Mouse (Mus musculus): ENCODE measurements around the gene Ppp1cc.
"Not testable (repeated sequence)": the region's sequence is repeated elsewhere in the genome, so short reads cannot be mapped to it uniquely, and the experiment has no call there.

The Ppp1cc gene

GRCm38 (mm10) chr5:122168344-122169069, 10.4 kb downstream of the Ppp1cc start:
- TF ChIP-seq CTCF (conservative IDR thresholded peaks at IDR 0.05; ENCODE audit: low read length) (no peak), NANOG (IDR thresholded peaks at IDR 0.05; ENCODE audit: borderline replicate concordance, low read length) (no peak), POU5F1 (IDR thresholded peaks at IDR 0.05; ENCODE audit: borderline replicate concordance, low read length) (no peak)
- Histone ChIP-seq H3K4me1 (replicated peaks; ENCODE audit: low read depth, low read length) (peaks cover 95% of the 10 kb centered on the region), H3K27me3 (ENCODE audit: insufficient read depth, low read length) (no peaks in the 10 kb centered on the region), H3K4me3 (replicated peaks; ENCODE audit: low read length) (no peak overlapping the region), H3K36me3 (ENCODE audit: insufficient read depth, low read length) (peaks cover 100% of the 10 kb centered on the region), H3K9me3 (ENCODE audit: low read length) (no peaks in the 10 kb centered on the region)

GRCm38 (mm10) chr5:122171058-122171457, 13.0 kb downstream of the Ppp1cc start:
- no peaks in the 10 kb centered on the region for H3K27me3 ChIP-seq (ENCODE audit: insufficient read depth, low read length)
- no peaks in the 10 kb centered on the region for H3K9me3 ChIP-seq (ENCODE audit: low read length)
- 0 out of 2 replicates have a peak overlapping the region, but pooled peaks have one; percentile 10 for H3K4me3 ChIP-seq (replicated peaks; ENCODE audit: low read length)
- TF ChIP-seq NANOG (IDR thresholded peaks at IDR 0.05; ENCODE audit: borderline replicate concordance, low read length) (no peak), POU5F1 (IDR thresholded peaks at IDR 0.05; ENCODE audit: borderline replicate concordance, low read length) (no peak), CTCF (conservative IDR thresholded peaks at IDR 0.05; ENCODE audit: low read length) (no peak)
- peaks cover 88% of the 10 kb centered on the region for H3K36me3 ChIP-seq (ENCODE audit: insufficient read depth, low read length)
- H3K4me1 ChIP-seq (replicated peaks; ENCODE audit: low read depth, low read length) = peaks cover 82% of the 10 kb centered on the region

DNA sequence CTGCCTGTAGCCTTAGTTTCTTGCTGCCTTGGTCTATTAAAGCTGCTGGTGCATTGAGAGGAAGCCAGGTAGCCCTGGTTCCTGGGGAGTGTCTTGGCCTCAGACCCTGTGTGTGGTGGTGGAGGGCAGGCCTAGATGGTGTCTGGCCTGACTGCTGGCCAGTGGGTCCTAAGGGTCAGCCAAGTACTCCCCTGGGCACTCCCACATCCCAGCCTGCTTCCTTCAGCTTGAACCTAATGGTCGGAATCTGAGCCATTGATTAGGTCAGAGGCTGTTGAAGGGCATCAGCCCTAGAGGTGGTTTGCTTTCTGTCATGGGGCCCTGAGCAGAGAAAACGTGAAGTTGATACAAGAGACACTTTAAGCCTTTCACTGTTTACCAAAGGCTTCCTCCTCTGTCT, 17.3 kb downstream of the Ppp1cc start:
- TF ChIP-seq NANOG (IDR thresholded peaks at IDR 0.05; ENCODE audit: borderline replicate concordance, low read length) (no peak), POU5F1 (IDR thresholded peaks at IDR 0.05; ENCODE audit: borderline replicate concordance, low read length) (no peak), CTCF (conservative IDR thresholded peaks at IDR 0.05; ENCODE audit: low read length) (no peak)

DNA sequence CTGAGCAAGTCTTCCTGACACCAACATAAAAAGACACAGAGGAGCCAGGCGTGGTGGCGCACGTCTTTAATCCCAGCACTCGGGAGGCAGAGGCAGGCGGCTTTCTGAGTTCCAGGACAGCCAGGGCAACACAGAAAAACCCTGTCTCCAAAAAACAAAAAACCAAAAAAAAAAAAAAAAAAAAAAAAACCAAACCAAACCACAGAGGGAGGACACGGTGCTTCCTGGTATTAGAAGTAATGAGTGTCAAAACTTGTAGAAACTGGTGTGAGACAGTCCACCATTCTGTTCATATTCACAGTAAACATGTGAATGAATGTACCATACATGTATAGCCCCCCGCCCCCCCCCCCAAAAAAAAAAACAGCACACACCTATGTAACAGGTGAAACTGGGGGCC, 17.9 kb downstream of the Ppp1cc start:
- Histone ChIP-seq H3K9me3 (ENCODE audit: low read length) (no peaks in the 10 kb centered on the region), H3K4me3 (replicated peaks; ENCODE audit: low read length) (no peak overlapping the region), H3K27me3 (ENCODE audit: insufficient read depth, low read length) (no peaks in the 10 kb centered on the region), H3K4me1 (replicated peaks; ENCODE audit: low read depth, low read length) (peaks cover 67% of the 10 kb centered on the region), H3K36me3 (ENCODE audit: insufficient read depth, low read length) (peaks cover 52% of the 10 kb centered on the region)
- no peak for TF ChIP-seq CTCF (conservative IDR thresholded peaks at IDR 0.05; ENCODE audit: low read length)
- no peak for TF ChIP-seq POU5F1 (IDR thresholded peaks at IDR 0.05; ENCODE audit: borderline replicate concordance, low read length)
- no peak for TF ChIP-seq NANOG (IDR thresholded peaks at IDR 0.05; ENCODE audit: borderline replicate concordance, low read length)

More for the DNA sequence above, 17.3 kb downstream of the Ppp1cc start:
- no peaks in the 10 kb centered on the region for H3K9me3 ChIP-seq (ENCODE audit: low read length)
- H3K36me3 ChIP-seq (ENCODE audit: insufficient read depth, low read length) = peaks cover 58% of the 10 kb centered on the region
- no peaks in the 10 kb centered on the region for H3K27me3 ChIP-seq (ENCODE audit: insufficient read depth, low read length)
- H3K4me3 ChIP-seq (replicated peaks; ENCODE audit: low read length) = no peak overlapping the region
- peaks cover 72% of the 10 kb centered on the region for H3K4me1 ChIP-seq (replicated peaks; ENCODE audit: low read depth, low read length)

GRCm38 (mm10) chr5:122176398-122176797, 18.3 kb downstream of the Ppp1cc start:
- Histone ChIP-seq H3K4me3 (replicated peaks; ENCODE audit: low read length) (no peak overlapping the region), H3K4me1 (replicated peaks; ENCODE audit: low read depth, low read length) (peaks cover 62% of the 10 kb centered on the region), H3K27me3 (ENCODE audit: insufficient read depth, low read length) (no peaks in the 10 kb centered on the region), H3K9me3 (ENCODE audit: low read length) (no peaks in the 10 kb centered on the region), H3K36me3 (ENCODE audit: insufficient read depth, low read length) (peaks cover 48% of the 10 kb centered on the region)
- TF ChIP-seq NANOG (IDR thresholded peaks at IDR 0.05; ENCODE audit: borderline replicate concordance, low read length) (no peak), POU5F1 (IDR thresholded peaks at IDR 0.05; ENCODE audit: borderline replicate concordance, low read length) (no peak), CTCF (conservative IDR thresholded peaks at IDR 0.05; ENCODE audit: low read length) (peak; percentile 59)

DNA sequence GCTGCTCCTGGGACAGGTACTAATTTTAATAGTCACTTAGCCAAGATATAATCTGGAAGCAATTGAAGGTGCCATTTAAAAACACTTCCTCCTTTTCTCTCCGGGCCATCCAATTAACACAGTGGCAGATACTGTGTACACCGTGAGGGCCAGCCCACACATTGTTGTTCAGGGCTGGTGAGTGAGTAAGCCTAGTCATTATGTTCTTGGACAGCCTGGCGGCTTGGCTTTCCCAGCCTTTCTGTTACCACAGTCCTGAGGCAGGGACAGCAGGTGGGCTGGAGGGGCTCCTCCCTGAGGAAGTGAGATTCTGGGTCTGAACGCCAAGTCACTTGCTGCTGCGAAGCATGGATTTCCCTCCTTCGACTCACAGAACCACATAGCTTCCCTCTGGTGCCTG, 21.6 kb downstream of the Ppp1cc start:
- Histone ChIP-seq H3K9me3 (ENCODE audit: low read length) (peaks cover 9% of the 10 kb centered on the region), H3K27me3 (ENCODE audit: insufficient read depth, low read length) (no peaks in the 10 kb centered on the region), H3K4me1 (replicated peaks; ENCODE audit: low read depth, low read length) (peaks cover 44% of the 10 kb centered on the region), H3K36me3 (ENCODE audit: insufficient read depth, low read length) (peaks cover 22% of the 10 kb centered on the region), H3K4me3 (replicated peaks; ENCODE audit: low read length) (no peak overlapping the region)
- TF ChIP-seq NANOG (IDR thresholded peaks at IDR 0.05; ENCODE audit: borderline replicate concordance, low read length) (no peak), POU5F1 (IDR thresholded peaks at IDR 0.05; ENCODE audit: borderline replicate concordance, low read length) (no peak), CTCF (conservative IDR thresholded peaks at IDR 0.05; ENCODE audit: low read length) (no peak)

DNA sequence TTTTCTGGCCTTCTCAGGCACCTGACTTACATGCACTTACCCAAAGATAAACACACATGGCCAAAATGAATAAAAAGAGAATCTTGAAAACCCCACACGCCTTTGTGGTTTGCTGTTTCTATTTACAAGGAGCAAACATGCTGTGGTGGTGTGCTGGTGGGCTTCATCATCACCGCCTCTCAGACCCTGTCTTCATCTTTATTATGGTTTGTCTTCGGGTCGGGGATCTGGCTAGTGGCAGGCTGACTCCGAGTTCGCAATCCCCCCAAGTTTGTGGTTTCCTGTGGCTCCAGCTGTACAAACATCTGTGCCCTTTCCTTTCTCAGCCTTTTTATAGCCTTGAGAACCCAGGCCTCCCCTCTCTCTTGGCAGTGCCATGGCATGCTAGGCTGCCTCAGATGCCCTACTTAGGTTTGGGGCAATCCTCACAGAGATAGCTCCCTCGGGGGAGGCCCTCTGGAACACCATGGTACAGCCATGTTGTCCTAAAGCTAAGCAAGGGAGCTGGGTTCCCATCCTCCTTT, 26.3 kb downstream of the Ppp1cc start:
- peaks cover 18% of the 10 kb centered on the region for H3K9me3 ChIP-seq (ENCODE audit: low read length)
- peaks cover 46% of the 10 kb centered on the region for H3K4me1 ChIP-seq (replicated peaks; ENCODE audit: low read depth, low read length)
- H3K27me3 ChIP-seq (ENCODE audit: insufficient read depth, low read length) = no peaks in the 10 kb centered on the region
- TF ChIP-seq POU5F1 (IDR thresholded peaks at IDR 0.05; ENCODE audit: borderline replicate concordance, low read length) = no peak
- no peak for TF ChIP-seq NANOG (IDR thresholded peaks at IDR 0.05; ENCODE audit: borderline replicate concordance, low read length)
- TF ChIP-seq CTCF (conservative IDR thresholded peaks at IDR 0.05; ENCODE audit: low read length) = no peak
- no peaks in the 10 kb centered on the region for H3K36me3 ChIP-seq (ENCODE audit: insufficient read depth, low read length)
- H3K4me3 ChIP-seq (replicated peaks; ENCODE audit: low read length) = no peak overlapping the region

DNA sequence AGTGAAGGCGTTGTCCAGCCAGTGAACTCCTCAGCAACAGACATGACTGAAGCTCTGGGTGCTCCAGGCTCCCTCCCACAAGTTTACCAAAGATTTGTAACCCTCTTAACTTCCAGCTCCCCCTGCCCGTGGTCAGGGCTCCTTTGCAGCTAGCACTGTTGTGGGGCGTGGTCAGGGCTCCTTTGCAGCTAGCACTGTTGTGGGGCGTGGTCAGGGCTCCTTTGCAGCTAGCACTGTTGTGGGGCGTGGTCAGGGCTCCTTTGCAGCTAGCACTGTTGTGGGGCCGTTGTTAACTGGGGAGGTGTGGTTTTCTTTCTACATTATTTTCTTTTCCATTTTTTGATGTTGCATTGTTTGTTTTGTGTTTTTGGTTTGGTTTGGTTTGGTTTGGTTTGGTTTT, 26.8 kb downstream of the Ppp1cc start:
- H3K36me3 ChIP-seq (ENCODE audit: insufficient read depth, low read length); H3K27me3 ChIP-seq (ENCODE audit: insufficient read depth, low read length); H3K4me3 ChIP-seq (replicated peaks; ENCODE audit: low read length): not testable (repeated sequence)
- peaks cover 18% of the 10 kb centered on the region for H3K9me3 ChIP-seq (ENCODE audit: low read length)
- H3K4me1 ChIP-seq (replicated peaks; ENCODE audit: low read depth, low read length) = peaks cover 46% of the 10 kb centered on the region

DNA sequence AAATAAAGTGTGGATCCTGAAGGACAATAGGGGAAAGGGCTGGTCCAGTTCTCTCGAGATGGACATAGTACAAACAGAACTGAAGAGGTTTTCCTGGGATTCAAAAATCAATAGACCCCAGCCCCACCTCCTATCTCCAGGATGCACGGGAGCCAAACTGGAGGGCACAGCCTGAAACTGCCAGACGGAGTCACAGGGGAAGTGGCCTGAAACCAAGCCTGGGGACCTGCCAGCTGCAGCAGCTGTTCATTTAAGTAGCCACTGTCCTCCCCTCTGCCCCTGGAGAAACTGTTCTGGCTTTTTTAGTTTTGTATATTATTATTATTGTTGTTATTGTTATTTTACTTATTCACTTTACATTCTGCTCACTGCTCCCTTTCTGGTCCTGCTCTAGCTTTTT, 31.0 kb downstream of the Ppp1cc start:
- no peaks in the 10 kb centered on the region for H3K36me3 ChIP-seq (ENCODE audit: insufficient read depth, low read length)
- no peak for TF ChIP-seq CTCF (conservative IDR thresholded peaks at IDR 0.05; ENCODE audit: low read length)
- no peak for TF ChIP-seq NANOG (IDR thresholded peaks at IDR 0.05; ENCODE audit: borderline replicate concordance, low read length)
- no peak for TF ChIP-seq POU5F1 (IDR thresholded peaks at IDR 0.05; ENCODE audit: borderline replicate concordance, low read length)
- no peak overlapping the region for H3K4me3 ChIP-seq (replicated peaks; ENCODE audit: low read length)
- peaks cover 15% of the 10 kb centered on the region for H3K9me3 ChIP-seq (ENCODE audit: low read length)
- peaks cover 62% of the 10 kb centered on the region for H3K4me1 ChIP-seq (replicated peaks; ENCODE audit: low read depth, low read length)
- no peaks in the 10 kb centered on the region for H3K27me3 ChIP-seq (ENCODE audit: insufficient read depth, low read length)

Data from E14TG2a.4 (cell line).